Mouse (Mus musculus) CD4-positive naive resting alpha-beta T cell, adult 57 days (primary cell): ENCODE measurements around the gene Thap12. TPM values are rescaled to one million over a fixed set of nuclear protein-coding genes. Genes with fewer than 3 reads are reported as not detected.

Experiments used
- total RNA-seq: library from RNA; stranded (reverse); gene quantifications from one replicate; pipeline ENCODE4 v1.2.4, GENCODE M21; 2023

Thap12 gene
- 61.7 TPM for total RNA-seq

GRCm38 (mm10) chr7:98702283-98703240, at the start of gene Thap12:
TSS of gene Thap12 (plus strand) at chr7:98703103.

GRCm38 (mm10) chr7:98656531-98657221, 46.2 kb upstream of the Thap12 start, which contains the start of gene Emsy:
TSS of gene Emsy (minus strand) at chr7:98656783.

Other genes with a start within 250 kb of the Thap12 start
- gene Lrrc32, start 213.8 kb upstream of the Thap12 start, total RNA-seq = 3.0 TPM
- gene Emsy, start 46.3 kb upstream of the Thap12 start, total RNA-seq = 97.0 TPM
- 0.47 TPM for gene Wnt11, start 132.0 kb downstream of the Thap12 start, total RNA-seq